Mouse (Mus musculus) CH12.LX (cell line): ENCODE data around the gene Ech1.

ENCODE experiments used
- CTCF ChIP-seq, 2 experiments: IDR thresholded peaks in 1 of 2; conservative IDR thresholded peaks in 1 of 2; 2 replicates each; pipeline ENCODE4 v1.5.1; 2011 to 2012; ENCODE audit warnings: low read depth in 2 of 2, low read length in 2 of 2, improper control_type of control experiment in 1 of 2, inconsistent platforms in 1 of 2, mild to moderate bottlenecking in 1 of 2, moderate library complexity in 1 of 2
- EP300 ChIP-seq: IDR thresholded peaks from 2 replicates; pipeline ENCODE4 v1.6.1; 2011; ENCODE audit warnings: low read length, improper control_type of control experiment
- MAX ChIP-seq: IDR thresholded peaks from 2 replicates; pipeline ENCODE4 v1.6.1; 2011; ENCODE audit warnings: low read length, improper control_type of control experiment
- MAZ ChIP-seq: IDR thresholded peaks from 2 replicates; pipeline ENCODE4 v1.6.1; 2012; ENCODE audit warnings: low read depth, mild to moderate bottlenecking, inconsistent platforms, low read length, improper control_type of control experiment, moderate library complexity
- MYC ChIP-seq: IDR thresholded peaks from 2 replicates; pipeline ENCODE4 v1.6.1; 2011; ENCODE audit warnings: low read depth, mild to moderate bottlenecking, improper control_type of control experiment, low read length
- NELFE ChIP-seq: IDR thresholded peaks from 2 replicates; pipeline ENCODE4 v1.6.1; 2011; ENCODE audit warnings: low read depth, low read length, improper control_type of control experiment
- POLR2A ChIP-seq: IDR thresholded peaks from 2 replicates; pipeline ENCODE4 v1.6.1; 2011; ENCODE audit warnings: low read depth, mild to moderate bottlenecking, improper control_type of control experiment, low read length
- POLR2AphosphoS2 ChIP-seq: IDR thresholded peaks from 2 replicates; pipeline ENCODE4 v1.6.1; 2011; ENCODE audit warnings: low read depth, low read length, improper control_type of control experiment
- TBP ChIP-seq: conservative IDR thresholded peaks from 2 replicates; pipeline ENCODE4 v1.6.1; 2011; ENCODE audit warnings: low read depth, low read length, improper control_type of control experiment
- ZC3H11A ChIP-seq: IDR thresholded peaks from 2 replicates; pipeline ENCODE4 v1.6.1; 2012; ENCODE audit warnings: low read depth, mild to moderate bottlenecking, inconsistent platforms, low read length, improper control_type of control experiment

GRCm38 (mm10) chr7:28812949-28813348 lies 12.1 kb upstream of the Ech1 start:
- no peak for TF ChIP-seq POLR2A
- TF ChIP-seq CTCF (conservative IDR thresholded peaks at IDR 0.05 in 1 of 2, IDR thresholded peaks at IDR 0.05 in 1 of 2; ENCODE audit: low read depth in 2 of 2, low read length in 2 of 2) = peak in 1 of 2 experiments; percentile 31; a peak in 2 of 4 replicates
- TF ChIP-seq MYC = no peak
- TF ChIP-seq POLR2AphosphoS2 = no peak
- TF ChIP-seq EP300 = no peak
- TF ChIP-seq NELFE = no peak
- TF ChIP-seq TBP = no peak
- no peak for TF ChIP-seq ZC3H11A
- no peak for TF ChIP-seq MAZ
- no peak for TF ChIP-seq MAX
